Mouse (Mus musculus): Measurements from ENCODE around the gene Gm47996.
"Not testable (repeated sequence)": the region's sequence is repeated elsewhere in the genome, so short reads cannot be mapped to it uniquely, and the experiment has no call there.

- TF ChIP-seq CTCF, EP300 (IDR thresholded peaks at IDR 0.05; ENCODE audit: low read depth): not testable (repeated sequence)
Measured at GRCm38 (mm10) chr1:151192075-151192474, 17.9 kb upstream of the Gm47996 start, which contains the start of gene Gm8947.
